Mouse (Mus musculus): ENCODE results near the gene Hibadh.

DNA sequence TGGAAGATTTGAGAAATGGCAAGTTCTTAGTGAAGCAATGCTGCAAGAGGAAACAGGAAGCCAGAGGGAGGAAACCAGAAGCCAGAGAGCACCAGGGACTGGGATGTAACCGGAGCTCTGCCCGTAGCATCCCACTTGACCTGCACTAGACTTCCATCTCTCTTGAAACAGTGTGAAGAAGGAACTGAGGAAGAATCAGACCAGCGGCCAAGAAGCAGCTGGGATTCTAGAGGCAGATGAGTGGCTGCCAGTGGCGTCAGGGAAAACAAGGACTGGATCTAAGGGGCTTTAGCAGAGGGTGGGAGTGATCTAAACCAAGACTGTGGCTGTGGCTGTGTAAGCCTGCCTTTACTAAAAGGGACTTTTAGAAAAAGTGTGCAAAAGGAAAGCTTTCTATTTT, 95.8 kb downstream of the Hibadh start:
- TF ChIP-seq CTCF (IDR thresholded peaks at IDR 0.05; ENCODE audit: low read depth, low read length) (no peak), POLR2A (IDR thresholded peaks at IDR 0.05; ENCODE audit: extremely low read depth, insufficient read depth, low read length) (no peak)

Measured in liver, adult 2 months (tissue).